Mouse (Mus musculus): ENCODE results near the gene Pla2g6.

Pla2g6 gene

DNA sequence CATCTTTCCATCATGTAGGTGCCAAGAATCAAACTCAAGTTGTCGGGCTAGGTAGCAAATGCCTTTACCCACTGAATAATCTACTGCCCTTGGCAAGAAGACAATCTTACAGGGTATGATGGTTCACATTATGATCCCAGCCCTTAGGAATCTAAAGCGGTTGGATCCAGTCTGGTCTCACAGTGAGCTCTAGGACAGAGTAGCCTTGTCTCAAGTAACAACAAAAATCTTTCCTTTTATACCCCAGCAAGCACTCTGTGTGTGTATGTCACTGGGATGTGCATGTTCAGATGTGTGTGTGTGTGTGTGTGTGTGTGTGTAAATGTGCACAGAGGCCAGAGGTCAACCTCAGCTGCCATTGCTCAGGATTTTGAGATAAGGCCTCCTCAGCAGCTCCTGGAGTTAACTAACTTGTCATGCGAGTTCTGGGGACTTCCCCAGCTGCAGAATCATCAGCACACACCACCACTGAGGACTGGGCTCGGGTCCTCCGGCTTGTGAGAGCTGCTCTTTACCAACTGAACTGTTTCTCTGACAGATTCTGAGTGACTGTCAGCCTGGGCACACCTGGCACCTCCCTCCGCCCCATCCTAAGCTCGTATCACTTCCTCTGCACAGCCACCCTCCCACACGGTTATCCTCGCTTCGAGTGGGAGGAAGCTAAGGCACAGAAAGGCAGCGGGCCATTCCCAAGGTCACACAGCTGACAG lies 5.8 kb downstream of the Pla2g6 start:
- DNase-seq (ENCODE audit: low spot score) = no peak

- DNase-seq (ENCODE audit: low spot score) = no peak
Observed at GRCm38 (mm10) chr15:79321733-79322190, 6.4 kb downstream of the Pla2g6 start.

DNA sequence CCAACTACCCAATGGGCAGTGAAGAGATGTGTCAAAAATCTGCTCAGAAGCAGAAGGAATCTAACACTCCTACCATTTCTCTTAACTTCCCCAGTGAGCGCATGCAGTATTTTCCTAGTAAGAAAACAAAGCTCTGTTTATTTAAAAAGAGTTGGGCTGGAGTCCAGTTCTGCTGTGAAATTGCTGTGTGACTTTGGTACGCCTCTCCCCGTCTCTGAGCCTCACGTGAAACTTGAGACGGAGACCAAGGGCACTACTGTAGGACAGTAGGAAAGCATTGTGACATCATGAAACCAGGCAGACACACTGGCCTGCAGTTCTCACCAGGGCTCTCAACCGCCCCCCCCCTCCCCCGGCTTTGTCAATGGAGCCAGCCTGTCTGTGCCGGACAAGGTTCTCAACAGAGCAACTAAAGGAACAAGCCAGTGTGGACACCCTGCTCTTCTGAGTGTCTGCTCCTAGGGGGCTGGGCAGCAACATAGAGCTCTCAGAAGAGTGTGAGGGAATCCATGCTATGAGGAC lies 14.3 kb downstream of the Pla2g6 start:
- no peak for DNase-seq (ENCODE audit: low spot score)

DNA sequence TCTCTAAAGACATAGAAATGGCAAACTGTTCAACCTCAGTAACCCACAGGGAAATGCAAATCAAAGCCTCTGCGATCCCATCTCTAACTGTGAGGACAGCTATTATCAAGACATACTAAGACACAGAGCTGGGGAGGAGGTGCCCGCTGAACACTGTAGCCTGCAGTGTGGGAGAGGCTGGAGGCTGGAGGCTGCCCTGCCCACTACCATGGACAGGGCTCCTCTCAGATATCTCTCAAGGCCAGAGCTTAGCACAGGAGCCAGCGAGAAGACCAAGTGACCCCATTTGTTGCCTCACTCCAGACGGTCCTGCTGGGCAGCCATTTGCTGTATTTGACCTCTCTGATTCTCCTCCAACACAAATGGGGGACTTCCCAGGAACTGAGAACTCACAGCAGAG lies 20.3 kb downstream of the Pla2g6 start:
- no peak for DNase-seq (ENCODE audit: low spot score)

- no peak for DNase-seq (ENCODE audit: low spot score)
Observed at GRCm38 (mm10) chr15:79306043-79306637, 22.1 kb downstream of the Pla2g6 start.

DNA sequence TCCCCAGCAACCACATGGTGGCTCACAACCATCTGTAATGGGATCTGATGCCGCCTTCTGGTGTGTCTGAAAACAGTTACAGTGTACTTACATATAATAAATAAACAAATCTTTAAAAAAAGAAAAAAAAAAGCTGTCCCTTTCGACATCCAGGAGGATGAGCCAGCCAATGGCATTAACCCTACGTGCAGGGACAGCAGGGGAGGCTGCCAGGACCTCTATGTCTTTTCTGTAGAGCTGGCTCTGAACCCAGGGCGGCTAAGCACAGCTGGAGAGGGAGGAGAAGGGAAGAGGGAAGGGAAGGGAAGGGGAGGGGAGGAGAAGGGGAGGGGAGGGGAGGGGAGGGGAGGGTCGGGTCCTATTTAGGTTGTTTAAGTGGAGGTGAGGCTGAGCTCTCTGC lies 23.4 kb downstream of the Pla2g6 start:
- DNase-seq (ENCODE audit: low spot score) = no peak

GRCm38 (mm10) chr15:79303725-79304124 lies 24.5 kb downstream of the Pla2g6 start:
- DNase-seq (ENCODE audit: low spot score) = no peak

DNA sequence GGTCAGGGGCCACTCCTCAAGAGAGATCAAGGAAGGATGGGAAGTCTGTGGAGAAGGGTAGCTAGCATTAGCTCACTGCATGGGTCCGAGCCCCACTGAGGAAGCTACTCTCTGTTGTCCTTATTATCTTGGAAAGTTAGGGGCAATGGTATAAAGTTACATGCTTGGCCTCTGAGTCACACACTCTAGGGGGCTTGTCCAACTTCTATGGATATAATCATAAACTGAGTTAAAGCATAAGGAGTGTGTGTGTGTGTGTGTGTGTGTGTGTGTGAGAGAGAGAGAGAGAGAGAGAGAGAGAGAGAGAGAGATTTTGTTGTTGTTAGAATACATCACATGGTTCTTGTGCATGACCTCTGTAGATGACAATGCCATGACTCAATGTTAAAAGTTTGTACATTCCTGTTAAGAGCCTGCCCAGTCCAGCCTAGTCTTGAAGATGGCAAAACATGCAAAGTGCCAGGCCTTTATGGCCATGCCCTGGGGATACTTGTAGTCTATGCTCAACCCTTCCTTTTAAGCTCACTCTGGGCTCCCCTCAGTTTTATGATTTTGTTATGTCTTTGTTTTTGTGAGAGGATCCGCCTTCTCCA lies 28.5 kb downstream of the Pla2g6 start:
- DNase-seq (ENCODE audit: low spot score) = no peak

GRCm38 (mm10) chr15:79298553-79298952 lies 29.6 kb downstream of the Pla2g6 start:
- no peak for DNase-seq (ENCODE audit: low spot score)

DNA sequence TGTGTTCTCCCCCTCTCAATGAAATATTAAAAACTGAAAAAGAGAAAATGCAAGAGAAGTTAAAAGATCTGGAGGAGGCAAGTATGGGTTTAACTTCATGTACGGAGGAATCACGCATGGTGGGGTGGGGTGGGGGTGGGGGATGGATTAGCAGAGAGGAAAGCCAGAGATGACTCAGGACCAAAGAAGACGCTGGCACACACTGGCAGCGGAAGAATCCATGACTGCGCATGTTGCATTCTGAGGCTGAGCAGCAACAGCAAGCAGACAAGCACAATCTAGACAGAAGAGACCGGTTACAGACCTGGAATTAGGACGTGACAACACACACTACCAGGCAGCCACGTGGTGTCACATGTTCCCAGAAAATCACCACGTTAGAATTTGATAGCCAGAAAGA lies 35.4 kb downstream of the Pla2g6 start:
- no peak for DNase-seq (ENCODE audit: low spot score)

DNA sequence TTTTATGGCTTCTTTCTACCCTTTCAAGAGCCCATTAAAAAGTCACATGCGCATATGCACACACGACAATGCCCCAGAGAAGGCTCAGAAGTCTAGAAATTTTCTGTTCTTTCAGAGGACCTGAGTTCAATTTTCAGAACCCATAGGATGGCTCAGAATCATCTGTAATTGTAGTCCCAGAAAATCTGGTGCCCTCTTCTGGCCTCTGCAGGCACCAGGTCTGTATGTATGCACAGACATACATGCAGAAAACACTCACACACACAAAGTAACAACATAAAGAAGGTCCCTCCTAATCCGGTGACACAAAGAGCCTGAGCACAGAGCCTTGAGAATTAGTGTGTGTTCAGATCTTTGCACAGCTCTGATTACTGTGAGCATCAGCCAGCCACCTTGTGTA lies 37.9 kb downstream of the Pla2g6 start:
- DNase-seq (ENCODE audit: low spot score) = no peak

GRCm38 (mm10) chr15:79289441-79289840 lies 38.7 kb downstream of the Pla2g6 start:
- no peak for DNase-seq (ENCODE audit: low spot score)

- DNase-seq (ENCODE audit: low spot score) = no peak
Observed at GRCm38 (mm10) chr15:79288387-79288786, 39.8 kb downstream of the Pla2g6 start.

DNA sequence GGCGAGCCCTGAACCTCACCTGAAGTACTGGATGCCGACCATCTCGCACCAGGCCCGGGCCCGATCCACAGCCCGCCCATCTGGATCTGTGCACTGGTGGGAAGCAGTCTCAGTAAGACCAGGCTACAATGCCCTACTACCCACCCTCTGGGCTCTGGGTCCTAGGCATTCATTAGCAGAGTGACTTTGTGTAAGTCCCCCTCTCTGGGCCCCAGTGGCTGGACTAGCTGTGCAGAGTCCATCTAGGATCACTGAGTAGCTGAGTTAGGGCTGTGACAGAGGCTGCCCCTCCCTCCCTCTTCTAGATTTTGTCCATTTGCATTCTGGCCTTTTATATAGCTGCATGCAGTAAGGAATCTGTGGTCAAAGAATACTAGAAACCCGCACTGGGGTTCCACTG lies 41.1 kb downstream of the Pla2g6 start:
- no peak for DNase-seq (ENCODE audit: low spot score)

DNA sequence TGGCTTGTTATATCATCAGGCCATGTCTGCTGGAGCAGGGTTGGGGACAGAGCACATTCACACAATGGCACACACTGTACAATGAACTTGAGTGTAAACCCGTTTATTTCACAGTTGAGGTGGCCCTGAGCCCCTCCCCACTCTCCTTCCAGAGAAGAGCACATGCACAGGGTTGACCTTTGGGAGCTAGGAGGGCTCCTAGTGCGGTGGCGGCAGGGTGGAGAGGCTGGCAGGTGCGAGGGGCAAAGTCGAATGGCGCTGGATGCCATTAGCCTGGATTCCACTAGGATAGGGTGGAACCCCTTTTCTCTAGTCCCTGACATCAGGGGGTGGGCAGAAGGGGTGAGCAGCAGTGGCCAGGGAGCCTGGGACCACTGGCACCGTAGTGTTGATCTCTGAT lies 42.0 kb downstream of the Pla2g6 start:
- no peak for DNase-seq (ENCODE audit: low spot score)

- no peak for DNase-seq (ENCODE audit: low spot score)
Observed at GRCm38 (mm10) chr15:79285399-79285798, 42.8 kb downstream of the Pla2g6 start, which contains the start of gene Baiap2l2. Gene Baiap2l2 (minus strand): TSS chr15:79285537.

DNA sequence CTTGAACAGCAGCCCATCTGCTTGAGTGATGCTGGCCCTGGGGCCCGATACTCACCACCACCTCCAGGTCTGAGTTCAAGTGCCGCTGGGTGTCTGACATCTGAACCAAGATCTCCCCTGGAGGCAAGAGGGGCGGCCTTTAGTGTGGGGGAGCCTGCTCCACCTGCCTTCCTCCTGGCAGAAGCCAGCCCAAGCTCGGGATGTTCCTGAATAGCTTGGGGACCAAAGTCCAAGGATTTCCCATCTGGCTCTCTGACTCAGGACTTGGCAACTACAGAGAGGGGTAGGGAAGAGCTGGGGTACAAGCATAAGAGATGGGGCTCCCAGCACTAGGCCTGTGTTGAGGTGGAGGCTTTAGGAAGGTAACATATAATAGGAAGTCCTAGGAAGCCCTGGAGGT lies 44.8 kb downstream of the Pla2g6 start:
- no peak for DNase-seq (ENCODE audit: low spot score)

- DNase-seq (ENCODE audit: low spot score) = no peak
Observed at GRCm38 (mm10) chr15:79282434-79282833, 45.8 kb downstream of the Pla2g6 start.

- DNase-seq (ENCODE audit: low spot score) = no peak
Observed at GRCm38 (mm10) chr15:79281389-79281788, 46.8 kb downstream of the Pla2g6 start.

GRCm38 (mm10) chr15:79280850-79281249 lies 47.3 kb downstream of the Pla2g6 start:
- DNase-seq (ENCODE audit: low spot score) = no peak

DNA sequence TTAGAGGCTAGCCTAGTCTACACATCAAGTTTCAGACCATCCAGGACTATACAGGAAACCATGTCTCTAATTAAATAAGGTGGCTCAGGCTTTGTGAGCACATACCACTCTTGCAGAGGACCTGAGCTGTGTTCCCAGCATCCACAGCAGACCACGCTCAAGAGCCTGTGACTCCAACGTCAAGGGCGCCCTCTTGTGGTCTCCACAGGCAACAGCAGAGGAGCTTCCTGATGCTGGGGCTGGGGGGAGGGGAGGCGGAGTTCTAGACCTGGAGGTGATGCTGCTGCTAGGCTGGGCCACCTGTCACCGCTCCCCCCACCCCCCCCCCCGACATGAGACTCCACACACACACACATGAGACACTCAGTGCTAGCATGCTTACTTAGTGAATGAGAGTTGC lies 48.0 kb downstream of the Pla2g6 start:
- no peak for DNase-seq (ENCODE audit: low spot score)

DNA sequence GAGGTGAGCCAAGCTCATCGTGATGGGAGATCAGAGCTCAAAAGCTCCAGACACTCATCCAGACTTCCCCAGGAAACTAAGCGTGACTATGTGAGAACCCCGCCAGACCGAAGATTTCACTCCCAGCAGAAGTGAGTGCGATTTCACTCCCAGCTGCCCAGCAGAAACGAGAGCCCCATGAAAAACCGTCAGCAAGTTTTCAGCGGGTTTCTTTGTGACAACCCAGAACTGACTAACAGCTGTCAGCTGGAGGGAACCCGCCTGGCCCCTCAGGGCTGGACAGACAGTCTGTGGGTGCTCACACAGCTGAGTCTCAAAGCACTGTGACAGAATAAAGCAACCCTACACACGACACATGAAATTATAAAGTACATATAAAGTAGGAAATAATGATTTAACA lies 50.5 kb downstream of the Pla2g6 start:
- DNase-seq (ENCODE audit: low spot score) = no peak

- no peak for DNase-seq (ENCODE audit: low spot score)
Observed at GRCm38 (mm10) chr15:79273020-79273419, 55.2 kb downstream of the Pla2g6 start.

Measured in ovary, postnatal 10 days (tissue).